Mouse (Mus musculus) neural tube, embryonic 13.5 days (tissue): ENCODE measurements around the gene Atp6v1d. TPM values are rescaled to one million over a fixed set of nuclear protein-coding genes. Genes with fewer than 3 reads are reported as not detected.

Source experiments
- polyA plus RNA-seq: library from polyadenylated mRNA; unstranded; fragments of >200 nt; fragmentation: Nextera tagmentation; extraction: Ambion mirVana; gene quantifications from 2 replicates; pipeline ENCODE4 v1.2.1, GENCODE M21; 2015

Atp6v1d gene
- polyA plus RNA-seq, 1 experiment from 2014 or later: 128 TPM

Other genes with a start within 250 kb of the Atp6v1d start
- 0.36 and 0.59 TPM in 2 replicates for gene Fam71d, start 170.1 kb downstream of the Atp6v1d start, polyA plus RNA-seq
- gene Mpp5, start 112.7 kb downstream of the Atp6v1d start, polyA plus RNA-seq: 16.5 and 18.7 TPM in 2 replicates
- 167 and 176 TPM in 2 replicates for gene Eif2s1, start 181 bp upstream of the Atp6v1d start, polyA plus RNA-seq
- gene Plek2, start 45.3 kb upstream of the Atp6v1d start, polyA plus RNA-seq: 1.0 and 1.1 TPM in 2 replicates
- gene Tmem229b, start 146.0 kb upstream of the Atp6v1d start, polyA plus RNA-seq: 44.2 and 50.6 TPM in 2 replicates
- gene Plekhh1, start 167.5 kb upstream of the Atp6v1d start, polyA plus RNA-seq: 3.6 and 4.4 TPM in 2 replicates
- gene Pigh, start 228.0 kb upstream of the Atp6v1d start, polyA plus RNA-seq: 21.7 and 24.1 TPM in 2 replicates